ENCODE assay signal across 8 mouse cellular contexts in genomic region chr7:38182596-38182961, GRCm38 (mm10). TPM values are rescaled to one million over a fixed set of nuclear protein-coding genes. Genes with fewer than 3 reads are reported as not detected.
A peak's percentile ranks its signal among the peaks of the same experiment; 100 is the strongest.
DNase-seq lines count a peak whose midpoint lies in the region; ATAC-seq and TF ChIP-seq lines count a peak whose summit lies in the region.

No protein-coding gene starts in this region.

- H3K36me3 ChIP-seq in heart, embryonic 14.5 days (ENCODE audit: control insufficient read depth, insufficient read depth, low read length): no peaks in the 10 kb centered on the region
- no peaks in the 10 kb centered on the region for H3K36me3 ChIP-seq in liver, embryonic 15.5 days (replicated peaks)
- no peaks in the 10 kb centered on the region for H3K36me3 ChIP-seq in neural tube, embryonic 12.5 days
- no peaks in the 10 kb centered on the region for H3K36me3 ChIP-seq in stomach, postnatal 0 days (ENCODE audit: control insufficient read depth, insufficient read depth, low read length)

- H3K9ac ChIP-seq in heart, embryonic 14.5 days (ENCODE audit: low read length): peak overlapping the region; percentile 81
- peak overlapping the region; percentile 62; the same call in 1 of the 2 replicates for H3K9ac ChIP-seq in liver, embryonic 15.5 days
- H3K9ac ChIP-seq in neural tube, embryonic 12.5 days: no peak overlapping the region
- no peak overlapping the region for H3K9ac ChIP-seq in stomach, postnatal 0 days (ENCODE audit: low read length)

- no peak for TF ChIP-seq EP300 in stomach, postnatal 0 days (optimal IDR thresholded peaks at IDR 0.05)

- peak; percentile 75 for ATAC-seq in erythroid progenitor cell, adult 5-6 weeks (replicated peaks; ENCODE audit: low FRiP score, poor library complexity, severe bottlenecking)
- ATAC-seq in heart, embryonic 14.5 days (ENCODE audit: insufficient number of reproducible peaks, insufficient read depth, low FRiP score, low read depth): no peak
- peak; percentile 58 for ATAC-seq in liver, embryonic 15.5 days (ENCODE audit: insufficient read depth)
- peak; percentile 32; the same call in 1 of the 2 replicates for ATAC-seq in neural tube, embryonic 12.5 days (ENCODE audit: low FRiP score, low read depth)
- peak; percentile 70 for ATAC-seq in stomach, postnatal 0 days (ENCODE audit: low FRiP score, low TSS enrichment)

- under 1% methylated on average over 11 of the region's 11 CpGs for whole genome bisulfite sequencing in heart, embryonic 14.5 days
- under 1% methylated on average over 11 of the region's 11 CpGs for WGBS in liver, embryonic 15.5 days (ENCODE audit: insufficient replicate concordance)
- under 1% methylated on average over 11 of the region's 11 CpGs for WGBS in neural tube, embryonic 12.5 days
- WGBS in stomach, postnatal 0 days: 1% methylated on average over 11 of the region's 11 CpGs

- H3K4me2 ChIP-seq in heart, embryonic 14.5 days (ENCODE audit: low read length): peak overlapping the region; percentile 97
- H3K4me2 ChIP-seq in liver, embryonic 15.5 days: peak overlapping the region; percentile 88
- peak overlapping the region; percentile 89 for H3K4me2 ChIP-seq in neural tube, embryonic 12.5 days (replicated peaks)
- H3K4me2 ChIP-seq in stomach, postnatal 0 days (replicated peaks; ENCODE audit: low read depth): peak overlapping the region; percentile 88

- peak; percentile 93 for DNase-seq in CD4-positive, CD25-positive, alpha-beta regulatory T cell, adult 2 months (ENCODE audit: low read depth, low spot score)
- DNase-seq in kidney, postnatal 14 days: peak; percentile 88
- peak; percentile 86 for DNase-seq in stomach, postnatal 0 days (ENCODE audit: low spot score)

- peaks cover 13% of the 10 kb centered on the region for H3K4me1 ChIP-seq in brown adipose tissue, adult 24 weeks (ENCODE audit: control insufficient read depth, insufficient read depth, insufficient read length, low read length)
- H3K4me1 ChIP-seq in heart, embryonic 14.5 days (ENCODE audit: control insufficient read depth in 2 of 2, insufficient read depth in 2 of 2, low read length in 2 of 2): peaks cover 8 to 9% of the 10 kb centered on the region in 2 experiments; a peak in 3 of 4 replicates
- H3K4me1 ChIP-seq in liver, embryonic 15.5 days (replicated peaks): peaks cover 44% of the 10 kb centered on the region
- peaks cover 14% of the 10 kb centered on the region for H3K4me1 ChIP-seq in neural tube, embryonic 12.5 days
- no peaks in the 10 kb centered on the region; the same call in 1 of the 2 replicates for H3K4me1 ChIP-seq in stomach, postnatal 0 days (replicated peaks; ENCODE audit: control insufficient read depth, insufficient read depth)

- H3K27me3 ChIP-seq in heart, embryonic 14.5 days (ENCODE audit: control insufficient read depth, insufficient read depth, low read length): no peaks in the 10 kb centered on the region
- no peaks in the 10 kb centered on the region for H3K27me3 ChIP-seq in liver, embryonic 15.5 days
- no peaks in the 10 kb centered on the region for H3K27me3 ChIP-seq in neural tube, embryonic 12.5 days (replicated peaks)
- H3K27me3 ChIP-seq in stomach, postnatal 0 days (ENCODE audit: control insufficient read depth, insufficient read depth, low read length): no peaks in the 10 kb centered on the region

- peak; percentile 94 for TF ChIP-seq CTCF in stomach, postnatal 0 days (IDR thresholded peaks at IDR 0.05; ENCODE audit: low read depth)

- H3K27ac ChIP-seq in brown adipose tissue, adult 24 weeks (replicated peaks; ENCODE audit: low read depth, low read length): peak overlapping the region; percentile 97
- H3K27ac ChIP-seq in heart, embryonic 14.5 days (replicated peaks in 1 of 2; ENCODE audit: control insufficient read depth in 1 of 2, insufficient read depth in 1 of 2, low read depth in 2 of 2, low read length in 2 of 2): peak overlapping the region; percentile 84 to 86
- H3K27ac ChIP-seq in liver, embryonic 15.5 days (replicated peaks): peak overlapping the region; percentile 81
- no peak overlapping the region for H3K27ac ChIP-seq in neural tube, embryonic 12.5 days
- H3K27ac ChIP-seq in stomach, postnatal 0 days (replicated peaks): peak overlapping the region; percentile 86

- H3K4me3 ChIP-seq in brown adipose tissue, adult 24 weeks (ENCODE audit: insufficient read depth, low read depth, low read length): peak overlapping the region; percentile 86
- peak overlapping the region; percentile 71 to 86 for H3K4me3 ChIP-seq in heart, embryonic 14.5 days (ENCODE audit: control insufficient read depth in 1 of 2, insufficient read depth in 1 of 2, low read depth in 1 of 2, low read length in 2 of 2)
- H3K4me3 ChIP-seq in liver, embryonic 15.5 days (replicated peaks): peak overlapping the region; percentile 67
- peak overlapping the region; percentile 54; the same call in 1 of the 2 replicates for H3K4me3 ChIP-seq in neural tube, embryonic 12.5 days
- peak overlapping the region; percentile 60 for H3K4me3 ChIP-seq in stomach, postnatal 0 days (ENCODE audit: low read depth, low read length)

- H3K9me3 ChIP-seq in heart, embryonic 14.5 days (ENCODE audit: control insufficient read depth, low read length): no peaks in the 10 kb centered on the region
- H3K9me3 ChIP-seq in liver, embryonic 15.5 days (replicated peaks): no peaks in the 10 kb centered on the region
- no peaks in the 10 kb centered on the region for H3K9me3 ChIP-seq in neural tube, embryonic 12.5 days
- no peaks in the 10 kb centered on the region for H3K9me3 ChIP-seq in stomach, postnatal 0 days (ENCODE audit: control insufficient read depth, low read length)

RNA-seq across cellular contexts. Expression of gene 1600014C10Rik, which starts 0.4 kb away (rescaled TPM):
- polyA plus RNA-seq in brown adipose tissue, adult 24 weeks (2012; ENCODE audit: insufficient read depth, insufficient read length, missing spikeins): 56.3 and 63.9 TPM in 2 replicates
- total RNA-seq in erythroid progenitor cell, adult 5-6 weeks (2015; ENCODE audit: low replicate concordance): 2.9 and 3.2 TPM in 2 replicates
- total RNA-seq in erythroid progenitor cell, adult 5-6 weeks (2017; ENCODE audit: low replicate concordance): 3.3 and 3.6 TPM in 2 replicates
- polyA plus RNA-seq in heart, embryonic 14.5 days (2014; fragmentation: Nextera tagmentation; extraction: Ambion mirVana): 14.4 and 15.2 TPM in 2 replicates
- 17.3 and 19.8 TPM in 2 replicates for polyA plus RNA-seq in liver, embryonic 15.5 days (2015; fragmentation: Nextera tagmentation; extraction: Ambion mirVana)
- 20.0 and 20.8 TPM in 2 replicates for polyA plus RNA-seq in neural tube, embryonic 12.5 days (2016; fragmentation: Nextera tagmentation; extraction: Ambion mirVana)
- polyA plus RNA-seq in stomach, postnatal 0 days (2015; fragmentation: Nextera tagmentation; extraction: Ambion mirVana): 9.6 and 10.3 TPM in 2 replicates

RNA-seq across cellular contexts. Expression of gene Plekhf1, which starts 45.2 kb away (rescaled TPM):
- polyA plus RNA-seq in brown adipose tissue, adult 24 weeks (2012; ENCODE audit: insufficient read depth, insufficient read length, missing spikeins): 1.1 and 3.3 TPM in 2 replicates
- total RNA-seq in erythroid progenitor cell, adult 5-6 weeks (2015; ENCODE audit: low replicate concordance): not detected in 2 replicates
- total RNA-seq in erythroid progenitor cell, adult 5-6 weeks (2017; ENCODE audit: low replicate concordance): 0.13 TPM in 1 of 2 replicates, not detected in the other
- 4.0 TPM in 2 replicates for polyA plus RNA-seq in heart, embryonic 14.5 days (2014; fragmentation: Nextera tagmentation; extraction: Ambion mirVana)
- 0.53 and 0.66 TPM in 2 replicates for polyA plus RNA-seq in liver, embryonic 15.5 days (2015; fragmentation: Nextera tagmentation; extraction: Ambion mirVana)
- 1.2 and 1.6 TPM in 2 replicates for polyA plus RNA-seq in neural tube, embryonic 12.5 days (2016; fragmentation: Nextera tagmentation; extraction: Ambion mirVana)
- polyA plus RNA-seq in stomach, postnatal 0 days (2015; fragmentation: Nextera tagmentation; extraction: Ambion mirVana): 1.9 and 2.0 TPM in 2 replicates

Comparison
In these comparisons a context has a peak if more than half of its experiments do, and no peak if none do; other contexts are left out.
1. H3K9ac ChIP-seq: peak in heart, embryonic 14.5 days (single experiment) and liver, embryonic 15.5 days (single experiment); none in neural tube, embryonic 12.5 days (single experiment) and stomach, postnatal 0 days (single experiment).
2. Peak in every context shown above with its lines, with median percentiles within 50 percentile points of each other: DNase-seq, H3K4me3 ChIP-seq and H3K4me2 ChIP-seq.